Mouse (Mus musculus): ENCODE results near the gene Plcb1. TPM values are rescaled to one million over a fixed set of nuclear protein-coding genes. Genes with fewer than 3 reads are reported as not detected.

Plcb1 gene
- polyA plus RNA-seq, 1 experiment from 2014 or later, result 3.2 TPM

DNA sequence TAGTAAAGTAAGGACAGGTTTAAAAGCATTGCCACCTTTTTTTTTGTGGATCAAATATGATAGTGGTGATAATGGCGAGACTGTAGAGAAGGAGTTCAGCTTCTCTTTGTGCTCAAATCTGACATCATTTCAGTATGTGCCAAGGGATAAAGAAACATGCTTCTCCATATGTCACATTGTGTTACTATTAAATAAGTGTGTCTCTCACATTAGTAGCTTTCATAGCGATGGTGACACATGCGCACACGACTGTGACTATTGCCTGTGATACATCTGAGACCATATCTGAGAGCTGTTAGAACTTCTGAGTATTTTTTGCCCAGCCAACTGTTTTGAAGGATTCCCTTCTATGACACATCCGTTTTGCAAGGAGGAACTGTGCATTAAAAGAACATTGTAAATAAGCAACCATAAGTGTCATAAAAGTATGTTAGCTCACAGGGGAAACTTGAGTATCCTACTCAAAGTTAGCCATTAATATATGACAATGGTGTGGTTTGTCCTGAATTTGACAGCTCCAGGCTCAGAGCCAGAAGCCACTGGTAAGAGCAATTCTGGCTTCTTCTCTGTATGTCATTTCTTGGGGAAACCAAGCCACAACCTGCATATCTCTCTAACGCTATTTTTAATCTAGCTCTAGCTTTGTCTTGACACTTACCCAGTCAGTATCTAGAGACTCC, 150.2 kb downstream of the Plcb1 start:
- 76% methylated on average over 6 of the region's 6 CpGs for WGBS
- no peaks in the 10 kb centered on the region for H3K27me3 ChIP-seq (ENCODE audit: control insufficient read depth, insufficient read depth, low read length)
- no peak overlapping the region for H3K9ac ChIP-seq (ENCODE audit: low read length)
- H3K36me3 ChIP-seq (ENCODE audit: control insufficient read depth, insufficient read depth), result no peaks in the 10 kb centered on the region
- H3K4me1 ChIP-seq (ENCODE audit: control insufficient read depth, insufficient read depth, low read length), result no peaks in the 10 kb centered on the region
- no peak overlapping the region for H3K4me2 ChIP-seq (ENCODE audit: low read depth, low read length)
- H3K27ac ChIP-seq (ENCODE audit: low read length), result no peak overlapping the region
- ATAC-seq (replicated peaks; ENCODE audit: extremely low read depth, insufficient read depth, low FRiP score), result no peak
- no peak overlapping the region for H3K4me3 ChIP-seq (ENCODE audit: low read length)
- no peaks in the 10 kb centered on the region for H3K9me3 ChIP-seq (replicated peaks; ENCODE audit: control insufficient read depth, low read length)

DNA sequence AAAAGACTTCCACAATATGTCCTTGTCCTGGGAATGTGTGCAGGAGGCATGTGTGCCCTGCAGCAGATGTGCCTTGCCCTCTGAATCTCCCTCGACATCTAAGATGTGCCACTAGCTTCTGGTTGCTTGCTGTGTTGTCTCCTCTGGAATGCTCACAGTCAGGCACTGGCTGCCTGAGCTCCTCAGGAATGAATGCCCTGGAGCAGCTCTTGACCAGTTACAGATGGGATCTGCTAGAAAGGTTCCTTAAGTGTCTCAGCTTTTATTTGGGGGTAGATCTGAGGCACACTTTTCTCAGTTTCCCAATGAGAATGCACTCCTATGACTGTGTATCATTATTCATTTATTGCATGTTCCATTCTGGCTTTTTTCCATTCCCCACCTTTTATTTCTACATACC, 151.8 kb downstream of the Plcb1 start:
- H3K27me3 ChIP-seq (ENCODE audit: control insufficient read depth, insufficient read depth, low read length), result no peaks in the 10 kb centered on the region
- H3K9me3 ChIP-seq (replicated peaks; ENCODE audit: control insufficient read depth, low read length), result no peaks in the 10 kb centered on the region
- 46% methylated on average over 1 of the region's 1 CpGs for WGBS
- ATAC-seq (replicated peaks; ENCODE audit: extremely low read depth, insufficient read depth, low FRiP score), result no peak
- H3K27ac ChIP-seq (ENCODE audit: low read length), result no peak overlapping the region
- H3K9ac ChIP-seq (ENCODE audit: low read length), result no peak overlapping the region
- no peaks in the 10 kb centered on the region for H3K36me3 ChIP-seq (ENCODE audit: control insufficient read depth, insufficient read depth)
- no peak overlapping the region for H3K4me2 ChIP-seq (ENCODE audit: low read depth, low read length)
- no peaks in the 10 kb centered on the region for H3K4me1 ChIP-seq (ENCODE audit: control insufficient read depth, insufficient read depth, low read length)
- H3K4me3 ChIP-seq (ENCODE audit: low read length), result no peak overlapping the region

DNA sequence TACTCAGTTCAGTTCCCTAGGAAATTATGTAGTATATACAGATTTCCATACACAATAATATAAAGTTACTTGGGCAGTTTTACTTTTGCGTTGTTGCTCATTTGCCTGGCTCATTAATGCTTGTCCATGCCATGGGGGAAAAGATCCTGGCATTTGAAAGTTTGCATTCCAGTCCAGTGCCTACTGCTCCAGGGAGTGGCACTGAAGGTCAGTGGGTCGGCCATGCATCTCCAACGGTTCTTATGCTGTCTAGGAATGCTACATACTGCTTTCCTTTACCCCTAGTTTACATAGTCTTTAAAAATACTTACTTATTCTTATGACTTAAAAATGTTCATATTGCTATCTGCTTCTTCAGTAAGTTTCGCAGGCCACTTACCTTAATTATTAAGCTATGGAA, 156.2 kb downstream of the Plcb1 start:
- 76% methylated on average over 4 of the region's 4 CpGs for WGBS
- ATAC-seq (replicated peaks; ENCODE audit: extremely low read depth, insufficient read depth, low FRiP score), result no peak
- Histone ChIP-seq H3K4me2 (ENCODE audit: low read depth, low read length) (no peak overlapping the region), H3K36me3 (ENCODE audit: control insufficient read depth, insufficient read depth) (no peaks in the 10 kb centered on the region), H3K9me3 (replicated peaks; ENCODE audit: control insufficient read depth, low read length) (no peaks in the 10 kb centered on the region), H3K9ac (ENCODE audit: low read length) (no peak overlapping the region), H3K27ac (ENCODE audit: low read length) (no peak overlapping the region), H3K27me3 (ENCODE audit: control insufficient read depth, insufficient read depth, low read length) (no peaks in the 10 kb centered on the region), H3K4me1 (ENCODE audit: control insufficient read depth, insufficient read depth, low read length) (no peaks in the 10 kb centered on the region), H3K4me3 (ENCODE audit: low read length) (no peak overlapping the region)

- no peaks in the 10 kb centered on the region for H3K9me3 ChIP-seq (replicated peaks; ENCODE audit: control insufficient read depth, low read length)
- no peak overlapping the region for H3K4me3 ChIP-seq (ENCODE audit: low read length)
- no peak overlapping the region for H3K9ac ChIP-seq (ENCODE audit: low read length)
- no peaks in the 10 kb centered on the region for H3K27me3 ChIP-seq (ENCODE audit: control insufficient read depth, insufficient read depth, low read length)
- H3K4me1 ChIP-seq (ENCODE audit: control insufficient read depth, insufficient read depth, low read length), result no peaks in the 10 kb centered on the region
- H3K27ac ChIP-seq (ENCODE audit: low read length), result no peak overlapping the region
- 30% methylated on average over 2 of the region's 2 CpGs for WGBS
- no peaks in the 10 kb centered on the region for H3K36me3 ChIP-seq (ENCODE audit: control insufficient read depth, insufficient read depth)
- ATAC-seq (replicated peaks; ENCODE audit: extremely low read depth, insufficient read depth, low FRiP score), result no peak
- H3K4me2 ChIP-seq (ENCODE audit: low read depth, low read length), result no peak overlapping the region
These were observed 157.1 kb downstream of the Plcb1 start for GRCm38 (mm10) chr2:134942919-134943318.

DNA sequence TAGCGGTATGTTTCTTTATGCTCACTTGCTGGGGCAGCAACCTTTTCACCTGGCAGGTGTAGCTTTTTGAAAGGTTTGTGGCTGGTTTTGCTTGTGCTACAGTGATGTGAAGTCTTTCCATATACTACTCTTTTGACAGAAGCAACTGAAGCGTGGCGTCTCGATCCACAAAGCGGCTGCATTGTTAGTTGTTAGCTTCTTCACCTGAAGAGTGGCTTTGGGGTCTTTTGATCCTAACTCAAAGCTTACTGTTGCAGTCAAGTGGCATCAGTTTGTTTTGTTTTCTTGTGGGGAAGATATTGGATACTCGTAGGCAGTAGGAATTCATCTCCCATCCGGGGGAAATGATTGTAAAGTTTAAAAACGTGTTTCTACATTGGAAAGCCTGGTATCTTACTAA, 160.5 kb downstream of the Plcb1 start:
- Histone ChIP-seq H3K4me2 (ENCODE audit: low read depth, low read length) (no peak overlapping the region), H3K9ac (ENCODE audit: low read length) (no peak overlapping the region), H3K4me1 (ENCODE audit: control insufficient read depth, insufficient read depth, low read length) (no peaks in the 10 kb centered on the region), H3K4me3 (ENCODE audit: low read length) (no peak overlapping the region), H3K9me3 (replicated peaks; ENCODE audit: control insufficient read depth, low read length) (no peaks in the 10 kb centered on the region), H3K27me3 (ENCODE audit: control insufficient read depth, insufficient read depth, low read length) (no peaks in the 10 kb centered on the region), H3K36me3 (ENCODE audit: control insufficient read depth, insufficient read depth) (no peaks in the 10 kb centered on the region), H3K27ac (ENCODE audit: low read length) (no peak overlapping the region)
- 87% methylated on average over 8 of the region's 8 CpGs for WGBS
- ATAC-seq (replicated peaks; ENCODE audit: extremely low read depth, insufficient read depth, low FRiP score), result no peak

- Histone ChIP-seq H3K36me3 (ENCODE audit: control insufficient read depth, insufficient read depth) (no peaks in the 10 kb centered on the region), H3K9me3 (replicated peaks; ENCODE audit: control insufficient read depth, low read length) (no peaks in the 10 kb centered on the region), H3K4me2 (ENCODE audit: low read depth, low read length) (no peak overlapping the region), H3K27me3 (ENCODE audit: control insufficient read depth, insufficient read depth, low read length) (no peaks in the 10 kb centered on the region), H3K27ac (ENCODE audit: low read length) (no peak overlapping the region), H3K4me1 (ENCODE audit: control insufficient read depth, insufficient read depth, low read length) (no peaks in the 10 kb centered on the region), H3K9ac (ENCODE audit: low read length) (no peak overlapping the region), H3K4me3 (ENCODE audit: low read length) (no peak overlapping the region)
- ATAC-seq (replicated peaks; ENCODE audit: extremely low read depth, insufficient read depth, low FRiP score), result no peak
- WGBS, result 26% methylated on average over 1 of the region's 1 CpGs
These were observed 161.0 kb downstream of the Plcb1 start for GRCm38 (mm10) chr2:134946911-134947310.

DNA sequence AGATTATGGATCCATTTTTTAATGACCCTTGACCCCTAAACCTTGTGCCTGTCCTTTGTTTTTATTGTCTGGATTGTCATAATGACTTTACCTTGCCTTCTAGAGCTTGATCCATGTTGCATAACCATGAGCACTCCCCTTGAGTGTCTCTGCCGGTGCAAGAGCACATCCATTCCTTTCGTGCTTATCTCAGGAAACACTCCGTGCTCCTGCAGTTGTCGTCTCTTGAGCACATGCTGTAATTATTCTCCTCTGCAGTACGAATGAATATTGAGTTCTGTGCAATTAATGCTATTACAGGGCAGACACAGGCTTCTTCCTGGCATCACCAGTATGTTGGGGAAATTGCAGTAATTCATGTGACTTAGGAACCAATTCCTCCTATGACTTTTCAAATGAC, 166.2 kb downstream of the Plcb1 start:
- Histone ChIP-seq H3K9me3 (replicated peaks; ENCODE audit: control insufficient read depth, low read length) (no peaks in the 10 kb centered on the region), H3K4me2 (ENCODE audit: low read depth, low read length) (no peak overlapping the region), H3K9ac (ENCODE audit: low read length) (no peak overlapping the region), H3K4me1 (ENCODE audit: control insufficient read depth, insufficient read depth, low read length) (no peaks in the 10 kb centered on the region), H3K27me3 (ENCODE audit: control insufficient read depth, insufficient read depth, low read length) (no peaks in the 10 kb centered on the region), H3K27ac (ENCODE audit: low read length) (no peak overlapping the region), H3K36me3 (ENCODE audit: control insufficient read depth, insufficient read depth) (no peaks in the 10 kb centered on the region), H3K4me3 (ENCODE audit: low read length) (no peak overlapping the region)
- 29% methylated on average over 5 of the region's 5 CpGs for WGBS
- no peak for ATAC-seq (replicated peaks; ENCODE audit: extremely low read depth, insufficient read depth, low FRiP score)

- no peak overlapping the region for H3K9ac ChIP-seq (ENCODE audit: low read length)
- H3K27me3 ChIP-seq (ENCODE audit: control insufficient read depth, insufficient read depth, low read length), result no peaks in the 10 kb centered on the region
- ATAC-seq (replicated peaks; ENCODE audit: extremely low read depth, insufficient read depth, low FRiP score), result no peak
- H3K4me1 ChIP-seq (ENCODE audit: control insufficient read depth, insufficient read depth, low read length), result no peaks in the 10 kb centered on the region
- no peak overlapping the region for H3K27ac ChIP-seq (ENCODE audit: low read length)
- H3K4me2 ChIP-seq (ENCODE audit: low read depth, low read length), result no peak overlapping the region
- no peaks in the 10 kb centered on the region for H3K9me3 ChIP-seq (replicated peaks; ENCODE audit: control insufficient read depth, low read length)
- H3K4me3 ChIP-seq (ENCODE audit: low read length), result no peak overlapping the region
- H3K36me3 ChIP-seq (ENCODE audit: control insufficient read depth, insufficient read depth), result no peaks in the 10 kb centered on the region
- 88% methylated on average over 4 of the region's 4 CpGs for WGBS
These were observed 170.6 kb downstream of the Plcb1 start for GRCm38 (mm10) chr2:134956436-134956835.

- Histone ChIP-seq H3K4me2 (ENCODE audit: low read depth, low read length) (no peak overlapping the region), H3K36me3 (ENCODE audit: control insufficient read depth, insufficient read depth) (no peaks in the 10 kb centered on the region), H3K27me3 (ENCODE audit: control insufficient read depth, insufficient read depth, low read length) (no peaks in the 10 kb centered on the region), H3K27ac (ENCODE audit: low read length) (no peak overlapping the region), H3K9me3 (replicated peaks; ENCODE audit: control insufficient read depth, low read length) (no peaks in the 10 kb centered on the region), H3K4me1 (ENCODE audit: control insufficient read depth, insufficient read depth, low read length) (no peaks in the 10 kb centered on the region), H3K4me3 (ENCODE audit: low read length) (no peak overlapping the region), H3K9ac (ENCODE audit: low read length) (no peak overlapping the region)
- WGBS, result 79% methylated on average over 4 of the region's 4 CpGs
- ATAC-seq (replicated peaks; ENCODE audit: extremely low read depth, insufficient read depth, low FRiP score), result no peak
These were observed 180.3 kb downstream of the Plcb1 start for GRCm38 (mm10) chr2:134966131-134966530.

All from heart, embryonic 16.5 days (tissue).